Mouse (Mus musculus) left cerebral cortex, postnatal 4 days (tissue): ENCODE measurements at regions not wholly inside any gene's neighbourhood (a gene's known extent, or its start where the extent isn't known, plus 50 kb on each side); places are given as distances from the start of the nearest gene placed in this dataset.

Experiments
- DNase-seq: peaks from one replicate; pipeline ENCODE4 v3.0.0-alpha.2; 2022
- intact Hi-C: fragments of 180-260 bp; cut with DNase I; formaldehyde crosslinking; loops from one replicate; pipeline ENCODE4 v1.15.1; 2025

GRCm38 (mm10) chr10:46534456-46534855, 956.8 kb downstream of the Hace1 start:
- DNase-seq, result peak; percentile 69
- intact Hi-C loops, result no loop called here

- intact Hi-C loops, result no loop called here
- DNase-seq, result peak; percentile 19
Measured at GRCm38 (mm10) chr10:46560571-46560970, 982.9 kb downstream of the Hace1 start.

GRCm38 (mm10) chr10:46576127-46576526, 998.5 kb downstream of the Hace1 start:
- no peak for DNase-seq

More at GRCm38 (mm10) chr10:46576127-46576526, 998.5 kb downstream of the Hace1 start:
- intact Hi-C loops, result no loop called here
